Mouse (Mus musculus) gastrocnemius, postnatal 14 days (tissue): ENCODE data around the gene Lnpep. TPM values are rescaled to one million over a fixed set of nuclear protein-coding genes. Genes with fewer than 3 reads are reported as not detected.

Experiments used
- DNase-seq: peaks from one replicate; pipeline ENCODE4 v3.0.0; 2021; ENCODE audit warnings: mixed read lengths
- intact Hi-C: fragments of 180-260 bp; cut with DNase I; formaldehyde crosslinking; loops from one replicate; pipeline ENCODE4 v1.15.1; 2025; ENCODE audit warnings: low total_unique reads
- total RNA-seq, 2 experiments: library from RNA; stranded (reverse); gene quantifications; 2 replicates each; pipeline ENCODE4 v1.2.3; 2021

Gene Lnpep
- total RNA-seq, 2 experiments from 2014 or later: 77.2 to 102 TPM

DNA sequence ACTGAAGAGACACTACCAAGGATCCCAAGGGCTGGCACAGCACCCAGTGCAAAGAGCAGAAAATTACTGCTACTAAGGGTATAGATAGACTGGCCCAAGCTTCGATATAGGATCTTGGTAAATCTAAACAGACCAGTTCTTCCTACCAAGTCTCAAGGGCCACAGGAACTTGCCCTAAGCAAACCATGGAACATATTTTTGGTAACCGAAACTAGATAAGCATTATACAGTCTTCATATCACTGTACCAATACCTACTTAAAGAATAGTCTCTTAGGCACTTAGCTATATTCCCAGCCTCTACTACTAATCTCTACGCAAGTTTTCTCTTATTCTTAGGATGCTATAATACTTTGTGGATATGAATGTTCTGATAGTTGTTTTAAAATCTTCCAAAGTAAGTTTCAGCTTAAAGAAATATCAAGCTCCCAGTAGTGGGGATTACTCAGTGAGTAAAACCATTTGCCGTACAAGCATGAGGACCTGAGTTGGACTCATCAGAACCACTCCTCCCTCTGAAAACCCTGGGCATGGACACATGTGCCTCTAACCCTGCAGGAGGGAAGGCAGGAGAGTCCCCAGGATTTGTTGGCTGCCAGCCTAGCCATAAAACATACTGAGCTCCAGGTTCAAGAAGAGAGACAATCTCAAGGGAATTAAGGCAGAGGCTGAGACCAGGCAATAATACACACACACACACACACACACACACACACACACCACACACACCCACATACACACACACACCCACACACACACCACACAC is 7.2 kb downstream of the Lnpep start:
- intact Hi-C loops: no loop called here
- no peak for DNase-seq

- intact Hi-C loops: no loop called here
- DNase-seq: no peak
Observed at GRCm38 (mm10) chr17:17612336-17612735, 12.5 kb downstream of the Lnpep start.

DNA sequence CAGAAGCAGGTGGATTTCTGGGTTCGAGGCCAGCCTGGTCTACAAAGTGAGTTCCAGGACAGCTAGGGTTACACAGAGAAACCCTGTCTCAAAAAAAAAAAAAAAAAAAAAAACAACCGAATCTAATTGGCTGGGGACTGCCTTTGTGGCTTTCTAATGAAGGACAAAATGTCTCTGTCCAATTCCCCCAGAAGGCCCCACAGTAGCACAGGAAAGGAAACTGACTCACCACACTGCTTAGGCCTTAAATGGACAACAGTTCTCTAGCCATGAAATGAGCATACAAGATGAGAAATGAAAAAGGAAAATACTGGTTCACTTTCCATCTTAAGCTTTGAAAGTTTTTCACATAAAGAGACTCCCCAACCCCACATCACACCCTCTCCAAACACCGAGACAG is 15.3 kb downstream of the Lnpep start:
- intact Hi-C loops: no loop called here
- no peak for DNase-seq

GRCm38 (mm10) chr17:17608416-17608988 is 16.3 kb downstream of the Lnpep start:
- no peak for DNase-seq
- intact Hi-C loops: no loop called here

DNA sequence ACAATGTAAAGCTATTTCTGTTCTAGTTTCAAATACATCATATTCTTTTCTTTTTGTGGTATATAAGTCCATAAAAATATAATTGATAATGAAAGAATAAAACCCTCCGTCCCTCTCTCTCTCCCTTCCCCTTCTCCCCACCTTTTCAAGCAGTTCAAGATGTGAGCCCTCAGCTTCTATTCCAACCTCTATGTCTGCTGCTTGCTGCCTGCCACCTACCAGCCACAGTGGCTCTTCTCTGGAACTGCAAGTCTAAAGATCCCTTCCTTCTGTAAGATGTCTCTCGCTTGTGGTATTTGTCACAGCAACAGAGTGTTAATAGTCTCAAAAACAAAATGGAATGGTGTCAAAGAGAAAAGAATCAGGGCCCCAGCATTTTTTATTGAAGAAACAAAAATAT is 20.3 kb downstream of the Lnpep start:
- intact Hi-C loops: no loop called here
- DNase-seq: no peak

GRCm38 (mm10) chr17:17603609-17604008 is 21.2 kb downstream of the Lnpep start:
- intact Hi-C loops: no loop called here
- DNase-seq: no peak

DNA sequence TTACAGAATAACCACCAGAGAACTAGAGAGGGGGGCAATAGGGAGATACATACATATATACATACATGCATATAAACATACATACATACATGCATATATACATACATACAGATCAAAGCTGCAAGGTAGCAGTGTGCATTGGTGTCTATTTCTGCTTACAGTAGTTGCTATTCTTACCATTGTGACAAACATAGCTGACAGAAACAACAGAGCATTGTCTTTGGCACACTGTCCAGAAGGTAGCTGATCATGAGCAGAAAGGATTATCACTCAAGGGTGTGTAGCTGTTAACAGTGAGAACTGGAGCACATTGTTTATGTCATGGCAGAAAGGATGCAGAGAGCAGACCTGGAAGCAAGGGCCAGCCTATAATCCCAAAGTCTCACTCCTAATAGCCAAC is 22.1 kb downstream of the Lnpep start:
- intact Hi-C loops: no loop called here
- no peak for DNase-seq

DNA sequence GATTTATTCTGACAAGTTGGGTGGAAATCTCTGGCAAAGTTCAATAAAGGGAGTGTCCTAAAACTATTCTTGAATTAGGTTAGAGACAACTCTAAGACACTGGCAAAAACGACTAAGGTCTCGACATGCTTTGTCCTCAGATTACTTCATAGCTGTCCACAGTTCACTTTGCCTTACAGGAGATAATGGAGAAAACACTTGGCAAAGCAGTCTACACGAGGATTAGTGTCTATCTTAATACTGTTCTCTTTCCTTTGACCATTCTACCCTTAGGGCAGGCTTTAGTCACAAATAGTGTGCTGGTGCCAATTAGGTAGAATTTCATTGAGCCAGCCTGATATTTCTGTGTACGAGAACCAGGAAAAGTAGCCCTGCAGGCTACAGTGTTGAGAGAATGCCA is 22.5 kb downstream of the Lnpep start:
- no peak for DNase-seq
- intact Hi-C loops: no loop called here

- intact Hi-C loops: no loop called here
- DNase-seq: peak; percentile 88
Observed at GRCm38 (mm10) chr17:17600804-17601252, 24.0 kb downstream of the Lnpep start.

DNA sequence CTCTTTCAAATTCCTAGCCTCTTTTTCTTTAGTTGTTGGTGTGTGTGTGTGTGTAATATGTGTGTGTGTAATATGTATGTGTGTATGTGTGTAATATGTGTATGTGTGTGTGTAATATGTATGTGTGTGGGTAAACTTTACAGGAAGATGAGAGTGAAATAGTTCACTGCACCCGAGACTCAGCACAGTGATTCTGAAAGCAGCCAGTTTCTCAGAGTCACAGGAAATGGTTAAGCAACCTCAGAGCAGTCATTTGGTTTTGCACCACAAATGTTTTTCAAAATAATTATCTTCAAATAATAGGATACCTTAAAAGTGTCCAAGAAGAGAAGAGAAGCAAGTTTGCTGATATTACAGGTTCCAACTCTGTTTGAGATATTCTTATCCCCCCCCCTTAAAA is 24.8 kb downstream of the Lnpep start:
- intact Hi-C loops: no loop called here
- no peak for DNase-seq

- no peak for DNase-seq
- intact Hi-C loops: no loop called here
Observed at GRCm38 (mm10) chr17:17598355-17598754, 26.5 kb downstream of the Lnpep start.

DNA sequence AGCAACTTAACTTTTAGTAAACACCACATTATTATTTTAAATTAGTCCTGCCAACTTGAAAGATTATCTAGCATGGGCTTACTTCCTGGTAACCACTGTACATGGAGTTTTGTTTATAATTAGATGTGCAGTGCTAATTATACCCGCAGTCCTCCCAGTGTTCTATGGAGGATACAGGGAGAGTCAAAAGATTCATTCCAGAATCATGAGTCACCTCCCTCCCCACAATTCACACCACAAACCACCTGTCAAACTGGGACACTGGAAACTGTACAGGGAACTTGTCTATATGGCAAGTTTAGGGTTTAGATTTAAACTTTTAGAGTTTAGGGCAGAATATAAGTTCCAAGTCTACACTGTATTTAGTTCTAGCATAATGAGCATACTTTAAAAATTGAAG is 31.9 kb downstream of the Lnpep start:
- no peak for DNase-seq
- intact Hi-C loops: no loop called here

GRCm38 (mm10) chr17:17587333-17588047 is 37.4 kb downstream of the Lnpep start:
- intact Hi-C loops: no loop called here
- DNase-seq: no peak

- intact Hi-C loops: no loop called here
Observed at GRCm38 (mm10) chr17:17585115-17585514, 39.7 kb downstream of the Lnpep start.

GRCm38 (mm10) chr17:17583896-17584295 is 41.0 kb downstream of the Lnpep start:
- no peak for DNase-seq
- intact Hi-C loops: no loop called here

More at GRCm38 (mm10) chr17:17585115-17585514, 39.7 kb downstream of the Lnpep start:
- DNase-seq: no peak

DNA sequence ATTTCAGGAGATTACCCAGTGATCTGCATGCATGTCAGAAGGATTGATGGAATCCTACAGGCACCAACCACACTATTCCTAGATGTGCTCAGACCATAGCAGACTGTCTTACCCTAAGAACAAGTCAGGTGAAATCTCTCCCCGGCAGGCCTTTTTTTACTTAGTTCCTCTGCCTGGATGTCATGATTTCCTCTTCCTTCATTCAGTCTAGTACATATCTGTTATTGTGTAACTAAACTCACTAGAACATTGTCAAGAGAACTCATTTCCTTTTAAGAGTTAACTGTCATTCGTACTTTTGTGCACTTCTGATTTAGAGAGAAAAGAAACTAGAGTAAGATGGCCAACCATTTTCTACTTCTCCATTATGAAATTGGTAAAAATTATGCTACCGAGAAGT is 43.6 kb downstream of the Lnpep start:
- intact Hi-C loops: no loop called here
- no peak for DNase-seq

GRCm38 (mm10) chr17:17576399-17576798 is 48.5 kb downstream of the Lnpep start:
- no peak for DNase-seq
- intact Hi-C loops: no loop called here

GRCm38 (mm10) chr17:17567071-17567470 is 57.8 kb downstream of the Lnpep start:
- intact Hi-C loops: loop anchor here (10.0 kb wide), 1 partner anchor 78 kb away; no protein-coding TSS in a partner anchor
- DNase-seq: no peak

DNA sequence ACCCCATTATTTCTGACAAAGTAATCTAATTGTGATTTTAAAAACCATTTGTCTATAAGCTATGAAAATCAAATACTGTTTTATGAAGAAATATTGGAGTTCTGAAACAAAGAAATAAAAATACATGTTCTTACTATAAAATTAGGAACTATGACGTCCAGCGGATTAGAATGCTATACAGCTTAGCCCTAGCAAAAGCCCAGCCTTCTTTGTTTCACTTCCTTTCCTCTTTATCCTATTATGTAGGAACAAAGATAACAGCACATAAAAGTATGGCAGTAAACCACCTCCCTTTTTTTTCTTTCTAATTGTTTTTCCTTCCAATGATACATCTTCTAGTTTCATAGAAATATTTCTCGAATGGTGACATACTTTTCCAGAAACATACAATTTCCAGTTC is 75.9 kb downstream of the Lnpep start:
- intact Hi-C loops: no loop called here
- DNase-seq: no peak

DNA sequence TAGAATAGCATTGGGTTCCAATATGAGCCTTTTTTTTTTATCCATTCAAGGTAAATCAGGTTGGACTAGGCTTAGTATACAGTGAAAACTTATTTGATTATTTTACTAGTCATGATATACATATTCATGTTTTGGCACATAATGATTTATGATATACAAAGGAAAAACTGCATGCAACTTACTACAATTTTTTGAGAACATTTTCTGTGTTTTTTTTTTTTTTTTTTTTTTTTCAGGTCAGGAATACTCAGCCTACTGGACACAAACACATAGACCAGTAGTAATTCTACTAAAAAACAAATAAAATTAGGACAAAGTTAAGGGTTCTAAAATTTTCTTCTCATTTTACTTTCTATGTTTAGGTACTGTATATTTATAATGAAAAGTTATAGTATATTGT is 93.5 kb downstream of the Lnpep start:
- intact Hi-C loops: no loop called here

More for the DNA sequence above, 93.5 kb downstream of the Lnpep start:
- DNase-seq: no peak
